Mouse (Mus musculus) skeletal muscle tissue, postnatal 0 days (tissue): ENCODE results near the gene Mst1r. TPM values are rescaled to one million over a fixed set of nuclear protein-coding genes. Genes with fewer than 3 reads are reported as not detected.

Source experiments
- polyA plus RNA-seq: library from polyadenylated mRNA; unstranded; fragments of >200 nt; fragmentation: Nextera tagmentation; extraction: Ambion mirVana; gene quantifications from 2 replicates; pipeline ENCODE4 v1.2.1, GENCODE M21; 2015

The Mst1r gene
- polyA plus RNA-seq = 2.4 and 3.3 TPM in 2 replicates

GRCm38 (mm10) chr9:107906252-107906966, at the start of gene Mst1r:
Gene Mst1r, plus strand, starts transcription at chr9:107906873.

DNA sequence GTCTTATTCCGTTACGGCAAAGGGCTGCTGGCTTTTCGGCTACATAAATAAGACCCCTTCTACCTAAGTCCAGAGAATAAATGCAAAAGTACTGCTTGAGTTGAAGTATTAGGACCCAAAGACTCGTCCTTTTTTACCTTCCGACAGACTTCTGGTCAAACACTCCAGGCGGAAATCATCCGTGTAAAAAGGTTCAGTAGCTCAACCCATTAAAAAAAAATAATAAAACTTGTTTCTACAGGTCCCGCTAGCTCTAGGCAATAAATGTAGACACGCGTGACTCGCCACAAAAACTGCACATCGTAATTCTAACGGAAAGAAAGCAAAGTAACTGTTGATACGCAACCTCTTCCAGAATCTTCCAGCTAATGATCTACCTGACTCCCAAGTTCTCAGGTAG, 33.5 kb upstream of the Mst1r start, which contains the start of gene Rbm6:
Gene Rbm6, minus strand, starts transcription at position 101 of the 400 bp plus-strand sequence.

DNA sequence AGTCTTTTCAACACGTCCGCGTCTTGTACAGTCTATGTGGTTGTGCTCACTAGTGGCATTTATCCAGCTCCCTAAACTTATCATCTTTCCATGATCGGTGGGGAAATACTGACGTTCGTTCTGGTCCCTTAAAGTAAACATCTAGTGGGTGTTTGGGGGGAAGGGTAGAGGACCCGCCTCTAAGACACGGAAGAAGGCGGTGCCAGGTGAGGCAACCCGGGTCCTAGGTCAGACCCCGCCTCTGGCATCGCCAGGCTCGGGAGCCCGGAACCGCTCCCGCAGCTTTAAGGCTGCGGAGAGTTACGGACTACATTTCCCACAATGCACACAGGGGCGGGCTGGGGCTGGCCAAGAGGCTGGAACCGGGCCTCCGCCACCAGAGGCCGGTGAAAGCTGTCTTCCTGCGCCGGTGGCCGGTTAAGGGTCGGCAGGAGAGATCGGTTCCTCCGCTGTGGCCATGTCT, 18.8 kb upstream of the Mst1r start, which contains the start of gene Mon1a:
Gene Mon1a, plus strand, starts transcription at position 348 of the 463 bp plus-strand sequence.

DNA sequence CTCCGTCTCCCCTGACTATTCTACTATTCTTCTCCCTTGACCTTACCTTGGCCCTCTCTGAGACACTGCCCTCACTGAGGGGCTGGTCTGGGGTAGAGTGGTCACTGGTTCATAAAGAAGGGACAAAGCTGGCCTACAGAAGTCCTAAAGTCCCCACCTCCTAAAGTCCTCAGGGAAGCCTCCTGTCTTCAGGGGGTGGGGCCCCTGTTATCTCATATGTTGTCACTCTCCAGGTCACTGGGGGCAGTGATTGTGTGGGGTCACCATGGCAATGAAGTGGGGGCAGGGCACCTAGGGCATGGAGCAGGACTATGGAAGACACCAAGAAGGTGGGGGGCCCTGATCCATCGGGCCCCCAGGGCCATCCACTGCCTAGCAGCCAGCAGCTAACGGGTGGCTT, 21.5 kb downstream of the Mst1r start, which contains the start of gene Actl11:
Gene Actl11, plus strand, starts transcription at position 301 of the 400 bp plus-strand sequence.

GRCm38 (mm10) chr9:107935374-107935773, 28.7 kb downstream of the Mst1r start, which contains the start of gene Camkv:
Gene Camkv, plus strand, starts transcription at chr9:107935674.

DNA sequence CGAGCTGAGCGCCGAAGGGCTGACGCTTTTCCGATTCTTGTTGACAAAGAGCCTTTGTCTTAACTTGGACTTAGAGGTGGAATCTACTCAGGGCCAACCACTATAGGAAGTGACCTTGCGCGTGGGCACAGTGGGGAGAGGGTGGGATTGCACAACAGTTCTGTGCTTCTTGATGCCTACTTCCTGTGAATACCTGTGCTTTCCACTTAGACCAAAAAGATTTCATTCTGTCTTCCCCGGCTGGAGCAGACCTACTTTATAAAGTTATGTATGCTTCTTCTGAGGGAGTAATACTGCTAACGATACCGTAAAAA, 43.2 kb downstream of the Mst1r start, which contains the start of gene Traip:
Gene Traip, plus strand, starts transcription at position 215 of the 314 bp plus-strand sequence.

Other genes with a start within 250 kb of the Mst1r start
- gene Slc38a3, start 237.3 kb upstream of the Mst1r start, polyA plus RNA-seq = 1.5 and 2.5 TPM in 2 replicates
- 0.32 and 1.1 TPM in 2 replicates for gene Gnat1, start 227.2 kb upstream of the Mst1r start, polyA plus RNA-seq
- gene Sema3f, start 196.4 kb upstream of the Mst1r start, polyA plus RNA-seq = 2.2 and 2.3 TPM in 2 replicates
- gene Rbm5, start 135.9 kb upstream of the Mst1r start, polyA plus RNA-seq = 66.5 and 71.1 TPM in 2 replicates
- 24.1 and 26.4 TPM in 2 replicates for gene Rbm6, start 33.6 kb upstream of the Mst1r start, polyA plus RNA-seq
- gene Mon1a, start 18.7 kb upstream of the Mst1r start, polyA plus RNA-seq = 5.9 and 6.6 TPM in 2 replicates
- not detected in 2 replicates for gene Actl11, start 21.6 kb downstream of the Mst1r start, polyA plus RNA-seq
- gene Camkv, start 28.8 kb downstream of the Mst1r start, polyA plus RNA-seq = 0.43 and 0.68 TPM in 2 replicates
- 3.4 and 4.0 TPM in 2 replicates for gene Traip, start 43.3 kb downstream of the Mst1r start, polyA plus RNA-seq
- 16.0 and 16.9 TPM in 2 replicates for gene Uba7, start 68.6 kb downstream of the Mst1r start, polyA plus RNA-seq
- 0.50 and 0.72 TPM in 2 replicates for gene Gm20661, start 76.2 kb downstream of the Mst1r start, polyA plus RNA-seq
- gene Inka1, start 79.0 kb downstream of the Mst1r start, polyA plus RNA-seq = 31.7 and 41.4 TPM in 2 replicates
- gene Cdhr4, start 85.6 kb downstream of the Mst1r start, polyA plus RNA-seq = 1.4 and 1.7 TPM in 2 replicates
- gene Gm20662, start 89.5 kb downstream of the Mst1r start, polyA plus RNA-seq = not detected in 2 replicates
- 23.7 and 26.7 TPM in 2 replicates for gene Ip6k1, start 95.6 kb downstream of the Mst1r start, polyA plus RNA-seq
- gene Gmppb, start 142.4 kb downstream of the Mst1r start, polyA plus RNA-seq = 14.2 and 16.8 TPM in 2 replicates
- gene Amigo3, start 146.3 kb downstream of the Mst1r start, polyA plus RNA-seq = 0.86 and 1.2 TPM in 2 replicates
- gene Mst1, start 173.6 kb downstream of the Mst1r start, polyA plus RNA-seq = 0.19 and 0.44 TPM in 2 replicates
- gene Rnf123, start 176.5 kb downstream of the Mst1r start, polyA plus RNA-seq = 24.1 and 31.9 TPM in 2 replicates
- 25.7 and 28.6 TPM in 2 replicates for gene Apeh, start 187.7 kb downstream of the Mst1r start, polyA plus RNA-seq